25 mouse cellular contexts compared by ENCODE assay signal in the genomic region with DNA sequence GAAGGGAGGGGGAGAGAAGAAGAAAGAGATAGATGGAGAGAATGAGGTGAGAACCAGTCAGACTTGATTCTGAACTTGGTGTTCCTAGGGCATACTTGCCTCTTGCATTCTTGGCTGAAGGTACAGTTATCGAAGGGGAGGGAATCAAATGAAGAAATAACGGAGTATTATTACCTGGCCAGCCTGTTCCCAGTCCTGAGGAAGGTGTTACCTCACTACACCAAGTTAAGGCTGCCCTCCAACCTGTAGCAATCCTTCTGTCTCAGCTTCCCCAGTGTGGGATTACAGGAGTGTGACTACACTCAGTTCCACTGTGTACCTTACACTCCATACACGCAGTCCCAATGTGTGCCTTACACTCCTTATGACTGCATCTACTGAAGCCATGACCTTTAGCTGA.
DNase-seq lines count a peak whose midpoint lies in the region; ATAC-seq and TF ChIP-seq lines count a peak whose summit lies in the region.
"Had no signal": no experiment of that assay in that cellular context is flagged by ENCODE, and none has a peak within 500 bp of the region (broad histone marks: within the 10 kb centered on the region; RNA-seq: fewer than 3 reads in every experiment).

No protein-coding gene starts in this region.

- DNase-seq in heart, adult 11 months = peak; percentile 67
- DNase-seq in heart, adult 8-10 months (ENCODE audit: low spot score) = no peak
- no peak for DNase-seq in spleen, adult 2 months (ENCODE audit: low read depth in 1 of 2, low spot score in 2 of 2)
- no peak for DNase-seq in spleen, postnatal 4 days (ENCODE audit: low spot score in 2 of 2)
- DNase-seq in gonadal fat pad, adult 2 months (ENCODE audit: low read depth) = peak; percentile 60
- no peak for DNase-seq in kidney, adult 11 months
- no peak for DNase-seq in liver, postnatal 0 days
- DNase-seq: adrenal gland, postnatal 10 days; adrenal gland, postnatal 25 days; B cell, adult 2 months; cerebellum, adult 11 months; cerebellum, adult 18-20 months; cerebellum, adult 8-10 months; cerebellum, adult 9-11 months; cerebellum, postnatal 14 days; cerebellum, postnatal 36 days; embryo, embryonic 11 days had no signal

- H3K27ac ChIP-seq in spleen, adult 2 months (ENCODE audit: insufficient read depth, low read length) = peak overlapping the region; percentile 32; the same call in 1 of the 2 replicates
- H3K27ac ChIP-seq in liver, postnatal 0 days (ENCODE audit: low read depth) = no peak overlapping the region
- H3K27ac ChIP-seq: embryonic facial prominence, embryonic 10.5 days; embryonic facial prominence, embryonic 12.5 days; forebrain, embryonic 10.5 days; forebrain, embryonic 12.5 days had no signal

- 0 out of 2 replicates have a peak, but pooled peaks have one; percentile 20 for ATAC-seq in megakaryocyte progenitor cell, adult 5-6 weeks (replicated peaks; ENCODE audit: poor library complexity)
- no peak for ATAC-seq in liver, postnatal 0 days
- ATAC-seq: CD4-positive, CD25-positive, alpha-beta regulatory T cell, adult 4 months; forebrain, embryonic 14.5 days; forebrain, embryonic 16.5 days had no signal

- 97% methylated on average over 3 of the region's 3 CpGs for WGBS in spleen, adult 2 months
- 81% methylated on average over 3 of the region's 3 CpGs for WGBS in liver, postnatal 0 days (ENCODE audit: insufficient replicate concordance)

- H3K4me3 ChIP-seq in spleen, adult 2 months (ENCODE audit: extremely low read depth, insufficient read depth, insufficient read length) = no peak overlapping the region
- no peak overlapping the region for H3K4me3 ChIP-seq in liver, postnatal 0 days (ENCODE audit: low read depth, low read length)
- H3K4me3 ChIP-seq: embryonic facial prominence, embryonic 10.5 days; embryonic facial prominence, embryonic 12.5 days; forebrain, embryonic 10.5 days; forebrain, embryonic 12.5 days had no signal

- TF ChIP-seq POLR2A in spleen, adult 2 months (IDR thresholded peaks at IDR 0.05; ENCODE audit: low read depth, low read length) = no peak

- TF ChIP-seq CTCF in spleen, adult 2 months (IDR thresholded peaks at IDR 0.05; ENCODE audit: extremely low read depth, insufficient read depth, insufficient read length, insufficient replicate concordance) = no peak
- TF ChIP-seq CTCF in liver, postnatal 0 days (IDR thresholded peaks at IDR 0.05; ENCODE audit: low read depth) = no peak

- TF ChIP-seq EP300 in liver, postnatal 0 days (IDR thresholded peaks at IDR 0.05; ENCODE audit: low read depth) = no peak

- H3K27me3 ChIP-seq in spleen, adult 2 months (ENCODE audit: control insufficient read depth, insufficient read depth, low read length) = no peaks in the 10 kb centered on the region
- no peaks in the 10 kb centered on the region for H3K27me3 ChIP-seq in liver, postnatal 0 days (ENCODE audit: insufficient read depth, low read length)
- H3K27me3 ChIP-seq: embryonic facial prominence, embryonic 12.5 days; forebrain, embryonic 12.5 days had no signal

- H3K4me1 ChIP-seq in spleen, adult 2 months (ENCODE audit: control insufficient read depth, insufficient read depth, insufficient read length) = peaks cover 35% of the 10 kb centered on the region
- H3K4me1 ChIP-seq in liver, postnatal 0 days (ENCODE audit: insufficient read depth) = no peaks in the 10 kb centered on the region

- no peak overlapping the region for H3K4me2 ChIP-seq in liver, postnatal 0 days (ENCODE audit: low read depth, low read length)
- H3K4me2 ChIP-seq: embryonic facial prominence, embryonic 12.5 days; forebrain, embryonic 12.5 days had no signal

- H3K36me3 ChIP-seq in spleen, adult 2 months (ENCODE audit: control insufficient read depth, insufficient read depth, low read length) = no peaks in the 10 kb centered on the region
- H3K36me3 ChIP-seq in liver, postnatal 0 days (replicated peaks; ENCODE audit: insufficient read depth, low read length) = no peaks in the 10 kb centered on the region
- H3K36me3 ChIP-seq: embryonic facial prominence, embryonic 10.5 days; embryonic facial prominence, embryonic 12.5 days; forebrain, embryonic 10.5 days; forebrain, embryonic 12.5 days had no signal

- no peak overlapping the region for H3K9ac ChIP-seq in liver, postnatal 0 days (replicated peaks)
- H3K9ac ChIP-seq: embryonic facial prominence, embryonic 12.5 days; forebrain, embryonic 12.5 days had no signal

- H3K9me3 ChIP-seq in liver, postnatal 0 days (ENCODE audit: low read length) = no peaks in the 10 kb centered on the region
- H3K9me3 ChIP-seq: embryonic facial prominence, embryonic 10.5 days; embryonic facial prominence, embryonic 12.5 days; forebrain, embryonic 10.5 days; forebrain, embryonic 12.5 days had no signal

Comparison
In these comparisons a context has a peak if more than half of its experiments do, and no peak if none do; other contexts are left out.
1. DNase-seq: peak in heart, adult 11 months (single experiment) and gonadal fat pad, adult 2 months (single experiment); none in heart, adult 8-10 months (single experiment), spleen, adult 2 months (0 of 2), spleen, postnatal 4 days (0 of 2), kidney, adult 11 months (single experiment) and liver, postnatal 0 days (single experiment).